In the genomic region with DNA sequence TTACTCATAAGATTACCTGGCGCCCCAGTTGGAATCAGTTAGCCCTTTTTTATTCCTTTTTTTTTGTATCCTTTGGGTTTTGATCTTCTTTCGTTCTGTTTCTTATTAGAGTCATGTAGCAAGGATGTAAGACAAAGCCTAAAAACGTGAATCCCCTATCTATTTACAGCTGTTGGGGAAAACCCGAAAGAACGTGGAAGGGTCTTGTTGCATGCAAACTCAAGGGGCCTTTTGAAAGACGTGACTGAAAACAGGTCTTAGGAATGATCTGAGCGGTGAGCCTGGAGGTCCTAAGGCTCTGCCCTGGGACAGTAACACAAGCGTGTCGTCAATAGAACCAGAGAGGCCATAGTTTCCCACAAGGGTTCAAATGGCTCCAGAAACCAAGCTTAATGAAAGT, we compare ENCODE assay signal across 36 mouse cellular contexts. TPM values are rescaled to one million over a fixed set of nuclear protein-coding genes. Genes with fewer than 3 reads are reported as not detected.
"Had no signal": no experiment of that assay in that cellular context is flagged by ENCODE, and none has a peak within 500 bp of the region (broad histone marks: within the 10 kb centered on the region; RNA-seq: fewer than 3 reads in every experiment).

No protein-coding gene starts in this region.

- H3K4me3 ChIP-seq: left cerebral cortex, adult 2 months; limb, embryonic 12.5 days; limb, embryonic 13.5 days; limb, embryonic 15.5 days; liver, embryonic 12.5 days; liver, embryonic 13.5 days; liver, embryonic 15.5 days; lung, embryonic 15.5 days; megakaryocyte, embryonic 14.5 days; midbrain, embryonic 10.5 days; midbrain, embryonic 12.5 days; midbrain, embryonic 13.5 days; midbrain, embryonic 15.5 days; myocyte had no signal

- H3K36me3 ChIP-seq: limb, embryonic 12.5 days; limb, embryonic 13.5 days; limb, embryonic 15.5 days; liver, embryonic 12.5 days; liver, embryonic 13.5 days; liver, embryonic 15.5 days; lung, embryonic 15.5 days; midbrain, embryonic 10.5 days; midbrain, embryonic 12.5 days; midbrain, embryonic 13.5 days; midbrain, embryonic 15.5 days had no signal

- H3K27ac ChIP-seq: left cerebral cortex, adult 2 months; limb, embryonic 12.5 days; limb, embryonic 13.5 days; limb, embryonic 15.5 days; liver, embryonic 12.5 days; liver, embryonic 13.5 days; liver, embryonic 14.5 days; liver, embryonic 15.5 days; lung, embryonic 15.5 days; macrophage; midbrain, embryonic 10.5 days; midbrain, embryonic 12.5 days; midbrain, embryonic 13.5 days; midbrain, embryonic 15.5 days had no signal

- ATAC-seq: liver, embryonic 12.5 days; liver, postnatal 0 days; lung, postnatal 0 days; midbrain, embryonic 13.5 days; midbrain, embryonic 15.5 days; midbrain, embryonic 16.5 days had no signal

- H3K9me3 ChIP-seq: limb, embryonic 12.5 days; limb, embryonic 13.5 days; limb, embryonic 15.5 days; liver, embryonic 12.5 days; liver, embryonic 13.5 days; liver, embryonic 15.5 days; lung, embryonic 15.5 days; megakaryocyte, embryonic 14.5 days; midbrain, embryonic 10.5 days; midbrain, embryonic 12.5 days; midbrain, embryonic 13.5 days; midbrain, embryonic 15.5 days had no signal

- H3K4me1 ChIP-seq: limb, embryonic 15.5 days; liver, embryonic 12.5 days; liver, embryonic 13.5 days; liver, embryonic 15.5 days; megakaryocyte, embryonic 14.5 days had no signal

- H3K4me2 ChIP-seq: limb, embryonic 12.5 days; limb, embryonic 13.5 days; limb, embryonic 15.5 days; liver, embryonic 11.5 days; liver, embryonic 12.5 days; liver, embryonic 13.5 days; liver, embryonic 15.5 days; lung, embryonic 14.5 days; lung, embryonic 15.5 days; midbrain, embryonic 11.5 days; midbrain, embryonic 12.5 days; midbrain, embryonic 13.5 days; midbrain, embryonic 15.5 days had no signal

- H3K9ac ChIP-seq: limb, embryonic 12.5 days; limb, embryonic 13.5 days; limb, embryonic 15.5 days; liver, embryonic 12.5 days; liver, embryonic 13.5 days; liver, embryonic 14.5 days; liver, embryonic 15.5 days; liver, postnatal 0 days; lung, embryonic 14.5 days; lung, embryonic 15.5 days; midbrain, embryonic 12.5 days; midbrain, embryonic 13.5 days; midbrain, embryonic 15.5 days had no signal

- DNase-seq: left cerebral cortex, postnatal 4 days; liver; liver, embryonic 13.5 days; liver, postnatal 0 days; lung, adult 18-20 months; lung, adult 2 months; lung, embryonic 14.5 days; lung, postnatal 10 days; lung, postnatal 14 days; lung, postnatal 36 days; lung, postnatal 4 days; midbrain, embryonic 14.5 days had no signal

- H3K27me3 ChIP-seq: limb, embryonic 12.5 days; limb, embryonic 15.5 days; liver, embryonic 12.5 days; liver, embryonic 13.5 days; liver, embryonic 15.5 days; lung, embryonic 15.5 days; midbrain, embryonic 12.5 days; midbrain, embryonic 13.5 days; midbrain, embryonic 15.5 days had no signal

RNA-seq across cellular contexts. Expression of gene Adamts20, which starts 46.1 kb away (rescaled TPM):
- total RNA-seq: liver, adult 2 months; megakaryocyte progenitor cell, adult 5-6 weeks; megakaryocyte, adult 5-6 weeks; megakaryocyte-erythroid progenitor cell, adult 5-6 weeks; monocyte, adult 5-6 weeks had no signal
- polyA plus RNA-seq: liver, adult 2 months; liver, postnatal 0 days; macrophage; myocyte had no signal
